Mouse (Mus musculus): Measurements from ENCODE around the gene Rin3.

DNA sequence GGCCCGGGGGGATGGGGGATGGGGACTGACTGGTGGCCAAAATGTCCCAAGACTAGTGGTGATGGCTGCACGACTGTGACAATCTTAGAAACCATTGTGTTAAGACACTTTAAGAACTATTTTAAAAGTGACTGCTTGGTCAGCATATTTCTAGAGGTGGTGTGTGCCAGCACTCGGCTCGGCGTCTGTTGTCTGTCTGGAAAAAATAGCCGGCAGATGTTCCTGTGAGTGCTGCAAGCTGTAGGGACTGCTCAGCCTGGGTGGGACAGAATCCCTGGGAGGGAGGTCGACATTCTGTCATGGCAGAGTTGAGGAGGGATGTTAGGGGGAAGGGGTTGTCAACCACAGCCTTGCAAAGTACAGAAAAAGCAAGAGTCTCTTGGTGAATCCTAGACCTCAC lies 21.0 kb downstream of the Rin3 start:
- no peak for TF ChIP-seq CTCF (IDR thresholded peaks at IDR 0.05; ENCODE audit: insufficient read depth, low read length)
- no peak for TF ChIP-seq POLR2A (IDR thresholded peaks at IDR 0.05; ENCODE audit: borderline replicate concordance, extremely low read depth, low read depth, low read length)
